Mouse (Mus musculus): ENCODE results near the gene Chst4.

DNA sequence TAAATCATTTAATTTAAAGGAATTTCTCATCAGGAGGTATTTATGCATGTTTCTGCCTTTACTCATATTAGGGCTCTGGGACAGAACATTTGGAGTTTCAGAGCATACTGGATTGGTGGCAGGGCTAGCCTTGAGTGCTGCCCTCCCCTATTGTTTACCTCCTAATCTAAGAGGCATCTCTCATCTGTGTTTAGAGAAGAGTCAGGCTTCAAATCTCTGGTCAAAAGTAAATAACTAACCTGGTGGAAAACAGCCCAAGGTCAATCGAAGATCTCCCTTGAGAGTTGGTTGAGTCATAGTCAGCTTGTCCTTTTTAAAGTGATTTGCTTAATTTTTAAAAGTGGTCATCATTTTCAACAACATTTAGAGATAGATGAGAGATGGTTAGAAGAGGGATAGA lies 46.6 kb downstream of the Chst4 start:
- TF ChIP-seq CTCF (IDR thresholded peaks at IDR 0.05; ENCODE audit: low read depth, low read length) = no peak
- TF ChIP-seq POLR2AphosphoS5 (IDR thresholded peaks at IDR 0.05; ENCODE audit: insufficient replicate concordance, low read depth, low read length) = no peak
- TF ChIP-seq TAL1 (conservative IDR thresholded peaks at IDR 0.05; ENCODE audit: low read depth, low read length) = no peak
